Mouse (Mus musculus) embryo, embryonic 10 days (tissue): Measurements from ENCODE around the gene Ap3b1.
A peak's percentile ranks its signal among the peaks of the same experiment; 100 is the strongest.

ENCODE experiments used
- DNase-seq: peaks from one replicate; pipeline ENCODE4 v3.0.0-alpha.2; 2015; ENCODE audit warnings: low spot score

Ap3b1 gene

DNA sequence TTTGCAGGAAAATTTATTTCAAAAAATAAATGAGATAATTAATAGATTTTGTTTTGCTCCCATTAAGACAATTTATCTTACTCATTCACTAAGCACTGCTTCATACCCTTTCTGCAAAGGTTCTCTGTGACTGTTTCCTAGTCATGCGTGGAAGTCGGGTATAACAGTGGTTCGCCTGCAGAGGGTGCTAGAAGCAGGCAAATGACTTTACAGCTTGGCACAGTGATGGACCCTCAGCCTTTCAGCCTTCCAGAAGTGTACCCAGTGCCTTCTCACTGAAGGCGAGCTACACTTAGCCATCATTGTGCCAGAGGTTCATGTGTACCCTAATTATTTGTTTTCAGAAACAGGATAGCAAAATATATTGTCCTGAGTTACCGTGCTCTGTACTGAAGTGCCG, 92.5 kb downstream of the Ap3b1 start:
- peak; percentile 72 for DNase-seq

DNA sequence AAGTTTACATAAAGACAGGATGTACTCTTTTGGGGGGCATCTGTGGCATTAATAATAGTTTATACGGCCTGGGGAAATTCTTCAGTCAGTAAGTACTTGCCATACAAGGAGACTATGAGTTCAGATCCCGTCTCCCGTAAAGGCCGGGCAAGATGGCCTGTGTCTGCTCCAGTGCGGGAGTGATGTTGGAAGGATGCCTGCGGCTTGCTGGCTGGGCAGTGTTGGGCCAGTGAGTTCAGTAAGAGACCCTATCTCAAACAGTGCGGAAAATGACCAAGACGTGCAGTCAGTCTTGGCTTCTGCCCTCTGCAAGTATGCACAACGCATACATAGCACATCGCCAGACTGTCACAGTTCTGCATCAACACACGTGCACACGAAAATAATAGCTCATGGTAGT, 95.4 kb downstream of the Ap3b1 start:
- no peak for DNase-seq

DNA sequence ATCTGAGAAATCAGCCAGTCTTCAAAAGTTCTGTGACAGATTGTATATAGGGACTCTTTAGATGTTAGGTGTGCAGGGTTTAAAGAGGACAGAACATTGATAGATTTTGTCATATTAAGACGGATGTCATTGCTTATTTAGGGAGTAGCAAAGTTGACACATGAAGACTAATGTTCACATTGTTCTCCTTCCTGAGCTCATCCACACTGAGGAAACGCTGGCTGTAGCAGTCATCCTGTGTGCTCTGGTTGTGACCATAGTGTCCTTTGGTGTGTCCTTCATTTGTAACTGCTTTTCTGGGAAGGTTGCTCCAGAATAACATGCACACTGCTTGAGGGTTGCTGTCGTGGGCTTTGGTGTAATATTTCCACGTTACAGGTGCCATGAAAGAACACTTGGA, 100.4 kb downstream of the Ap3b1 start:
- DNase-seq, result no peak

DNA sequence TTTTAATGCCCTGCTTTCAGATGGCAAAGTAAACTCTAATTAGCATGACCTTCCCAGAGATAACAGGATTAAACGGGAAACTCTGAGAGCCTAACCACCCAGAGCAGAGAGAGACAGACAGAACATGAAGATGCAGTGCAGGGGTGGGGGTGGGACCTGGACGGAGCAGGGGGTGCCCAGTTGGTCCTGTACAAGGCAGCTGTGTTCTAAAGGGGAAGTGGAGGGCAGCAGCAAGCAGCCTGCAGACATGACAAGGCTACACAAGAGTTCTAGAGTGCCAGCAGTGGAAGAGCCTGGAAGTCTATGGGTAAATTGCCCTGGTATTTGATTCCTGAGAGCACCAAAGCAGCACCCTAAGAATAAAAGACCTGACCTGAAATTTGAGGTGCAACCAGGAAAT, 105.5 kb downstream of the Ap3b1 start:
- no peak for DNase-seq

DNA sequence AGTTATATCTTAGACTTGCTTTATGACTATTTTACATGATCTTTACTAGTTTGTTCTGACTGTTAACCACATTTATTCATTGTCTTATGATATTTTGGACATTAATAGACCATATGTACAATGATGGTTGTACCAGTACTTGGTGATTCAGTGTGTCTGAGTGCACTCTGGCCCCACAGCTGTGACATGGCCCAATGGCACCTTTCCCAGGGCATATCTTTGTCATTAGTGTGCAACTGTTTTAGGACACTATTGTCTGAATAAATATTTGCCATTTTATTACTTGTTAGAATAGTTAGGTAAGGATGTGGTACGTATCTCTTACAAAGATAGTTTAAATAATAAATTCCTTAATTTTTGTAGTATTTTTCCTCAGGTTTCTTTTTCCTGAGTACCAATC, 109.8 kb downstream of the Ap3b1 start:
- no peak for DNase-seq

DNA sequence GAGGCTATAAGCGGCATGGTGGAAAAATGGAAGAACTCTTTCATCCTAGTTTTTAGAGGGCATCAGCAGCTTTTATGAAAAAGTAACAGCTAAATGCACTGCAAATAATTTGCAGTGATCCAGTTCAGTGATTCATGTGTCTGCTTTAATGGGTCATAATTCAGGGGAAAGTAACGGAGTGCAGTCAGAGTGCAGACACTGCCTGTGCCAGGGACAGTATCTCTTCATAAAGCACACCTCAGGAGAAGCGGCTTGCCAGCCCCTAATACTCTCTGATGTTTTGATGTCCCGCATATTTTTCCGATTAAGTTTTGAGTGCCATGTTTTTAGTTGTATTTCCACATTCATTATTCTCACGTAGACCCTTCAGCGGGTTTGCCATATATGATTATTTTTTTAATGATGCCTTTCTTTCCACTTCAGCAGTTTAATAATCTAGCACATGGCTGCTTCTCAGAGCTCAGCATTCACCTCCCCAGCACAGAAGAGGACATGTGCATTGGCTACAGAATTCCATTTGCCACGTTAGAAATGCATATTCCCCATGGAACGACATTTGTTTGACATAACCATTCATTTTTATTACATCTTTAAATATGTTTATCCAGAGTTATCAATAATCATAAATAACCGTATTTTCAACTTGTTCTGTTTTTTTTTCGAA, 112.4 kb downstream of the Ap3b1 start:
- DNase-seq, result no peak

DNA sequence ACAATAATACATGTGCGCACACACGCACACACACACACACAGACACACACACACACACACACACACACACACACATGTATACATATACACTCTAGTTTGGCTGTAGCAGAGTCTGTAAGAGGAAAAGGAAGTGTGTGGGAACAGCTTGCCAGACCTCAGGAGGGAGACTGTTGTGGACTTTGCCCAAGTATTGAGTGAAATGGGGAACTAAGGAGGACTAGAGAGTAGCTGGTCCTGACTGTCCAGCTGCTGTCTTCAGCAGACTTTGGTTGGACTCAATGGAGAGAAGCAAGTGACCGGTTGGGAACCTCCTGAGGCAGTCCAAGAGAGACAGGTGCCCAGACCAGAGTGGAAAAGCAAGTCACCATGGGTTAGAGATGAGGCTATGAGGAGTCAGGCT, 117.4 kb downstream of the Ap3b1 start:
- DNase-seq, result no peak

DNA sequence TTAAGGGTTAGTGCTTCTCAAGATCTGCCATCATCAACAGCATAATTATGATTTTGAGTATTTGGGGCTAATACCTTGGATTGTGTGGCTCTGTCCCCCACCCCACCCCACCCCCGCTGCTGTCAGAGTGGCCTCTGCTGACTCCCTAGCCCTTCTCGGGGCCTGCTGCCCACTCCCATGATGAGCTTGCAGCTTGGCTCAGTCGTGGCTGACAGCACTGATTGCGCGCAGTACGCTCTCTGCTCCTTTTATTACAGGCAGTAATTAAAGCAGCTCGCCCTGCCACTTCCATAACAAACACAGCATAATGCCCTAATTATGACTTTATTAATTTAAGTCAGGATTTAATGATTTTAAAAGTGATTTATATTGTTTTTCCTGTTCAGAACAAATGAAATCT, 121.5 kb downstream of the Ap3b1 start:
- no peak for DNase-seq

DNA sequence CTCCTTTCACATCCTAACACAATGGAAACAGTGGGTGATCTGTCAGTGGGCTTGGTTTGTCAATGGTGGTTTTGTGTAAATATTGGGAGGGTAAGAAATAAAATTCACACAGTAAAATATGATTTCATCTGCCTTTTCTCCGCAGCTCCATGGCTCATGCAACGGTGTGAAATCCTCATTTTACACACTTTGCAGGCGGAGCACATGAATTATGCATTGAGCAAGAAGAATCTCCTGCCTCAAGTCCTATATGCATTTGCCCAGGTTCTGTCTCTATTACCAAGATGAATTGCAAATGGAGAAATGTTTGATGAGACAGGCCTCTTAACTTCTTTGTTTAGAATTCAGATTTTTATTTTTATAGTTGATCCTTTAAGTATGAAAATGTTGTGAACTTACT, 131.9 kb downstream of the Ap3b1 start:
- no peak for DNase-seq

DNA sequence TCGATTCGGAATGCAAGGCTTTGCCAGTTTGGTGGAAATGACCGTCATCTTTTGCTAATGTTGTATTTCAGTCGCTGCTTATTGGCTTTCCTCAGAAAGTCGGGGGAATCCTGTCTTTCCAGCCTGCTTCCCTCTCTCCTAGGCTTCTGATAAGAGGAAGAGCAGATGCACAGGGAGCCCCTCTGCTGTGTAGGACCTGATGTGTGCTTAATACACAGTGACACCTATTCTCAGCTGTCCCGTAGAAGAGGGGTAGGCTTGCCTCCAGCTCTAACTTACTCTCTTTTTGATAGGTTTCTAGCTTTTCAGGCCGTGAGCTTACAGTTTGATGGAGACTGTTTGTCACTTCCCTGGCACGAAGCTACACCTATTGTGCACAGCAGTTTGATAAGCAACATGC, 132.4 kb downstream of the Ap3b1 start:
- DNase-seq, result no peak

DNA sequence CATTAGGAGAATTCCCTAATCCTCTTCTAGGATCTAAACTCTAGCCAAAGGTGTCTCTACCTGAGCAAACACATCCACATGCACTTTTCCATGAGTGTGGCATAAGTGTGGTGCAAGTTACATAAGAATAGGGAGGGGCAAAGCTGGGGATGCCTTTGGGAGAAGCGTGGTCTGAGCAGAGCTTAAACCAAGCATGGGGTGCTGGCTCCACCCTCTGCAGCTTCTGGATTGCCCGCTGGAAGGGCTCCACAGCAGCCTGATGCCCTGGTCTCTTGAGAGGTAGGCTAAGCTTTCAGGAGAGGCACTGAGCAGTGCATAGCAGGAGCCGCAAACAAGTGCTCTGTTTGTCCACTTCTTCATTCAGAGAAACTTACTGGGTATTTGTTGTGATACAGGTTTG, 138.8 kb downstream of the Ap3b1 start:
- no peak for DNase-seq

DNA sequence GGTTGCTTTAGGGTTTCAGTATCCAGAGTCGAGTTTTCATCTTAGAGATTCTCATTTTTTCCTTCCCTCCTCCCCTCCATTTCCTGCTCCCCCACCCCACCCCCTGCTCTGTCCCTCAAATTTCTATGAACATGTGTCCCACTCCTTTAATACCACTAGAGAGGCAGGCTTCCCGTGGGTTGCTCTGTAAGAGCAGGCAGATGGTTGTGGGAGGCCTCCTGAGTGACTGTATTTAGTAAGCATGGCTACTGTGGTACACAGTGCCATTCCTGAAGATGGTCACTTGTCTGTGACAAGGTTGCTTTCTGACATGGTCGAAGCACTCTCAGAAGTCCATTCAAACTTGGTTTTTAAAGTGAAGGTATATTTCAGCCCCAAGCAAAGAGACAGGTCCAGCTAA, 147.7 kb downstream of the Ap3b1 start:
- no peak for DNase-seq

DNA sequence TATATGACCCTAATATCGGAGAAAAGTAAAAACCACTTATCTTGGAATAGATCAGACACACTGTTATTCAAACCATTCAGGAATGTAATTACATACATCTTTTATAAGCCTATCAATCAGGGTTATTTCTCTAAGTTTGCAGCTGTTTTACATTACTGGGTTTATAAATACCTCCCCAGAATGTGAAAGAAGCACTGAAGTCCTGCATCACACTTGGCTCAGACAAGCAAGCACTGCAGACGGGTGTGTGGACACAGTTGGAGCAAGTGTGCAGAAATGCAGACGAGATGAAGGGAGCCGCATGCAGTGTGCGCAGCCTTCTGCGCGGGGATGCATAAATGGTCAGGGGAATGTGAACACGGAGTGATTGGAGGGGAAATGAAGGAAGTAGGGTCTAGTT, 149.6 kb downstream of the Ap3b1 start:
- DNase-seq, result no peak

DNA sequence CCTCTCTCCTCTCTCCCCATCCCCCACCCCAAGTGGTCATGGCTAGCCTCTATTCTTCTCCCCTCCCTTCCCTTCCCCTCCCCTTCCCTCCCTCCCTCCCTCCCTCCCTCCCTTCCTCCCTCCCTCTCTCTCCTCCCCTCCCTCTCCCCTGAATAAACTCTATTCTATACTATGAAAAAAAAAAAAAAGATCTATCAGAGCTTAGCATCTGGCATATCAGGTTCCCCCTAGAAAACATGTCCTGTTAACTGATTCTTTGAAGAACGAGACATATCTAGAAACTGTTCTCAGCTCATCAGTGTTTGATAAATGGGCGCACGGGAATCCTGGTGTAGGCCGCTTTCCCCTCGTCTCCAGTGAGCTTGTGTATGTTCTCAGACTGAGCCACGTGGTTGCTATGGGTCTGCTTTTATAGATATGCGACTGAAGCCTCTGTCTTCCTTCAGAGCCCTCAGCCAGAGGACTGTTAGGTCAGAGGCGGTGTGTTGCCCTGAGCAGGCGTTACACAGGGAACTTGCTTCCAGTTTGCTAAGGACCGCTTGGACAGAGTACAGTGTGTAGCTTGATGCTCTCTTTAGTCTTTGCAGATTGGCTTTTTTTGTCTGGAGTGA, 154.5 kb downstream of the Ap3b1 start:
- no peak for DNase-seq

DNA sequence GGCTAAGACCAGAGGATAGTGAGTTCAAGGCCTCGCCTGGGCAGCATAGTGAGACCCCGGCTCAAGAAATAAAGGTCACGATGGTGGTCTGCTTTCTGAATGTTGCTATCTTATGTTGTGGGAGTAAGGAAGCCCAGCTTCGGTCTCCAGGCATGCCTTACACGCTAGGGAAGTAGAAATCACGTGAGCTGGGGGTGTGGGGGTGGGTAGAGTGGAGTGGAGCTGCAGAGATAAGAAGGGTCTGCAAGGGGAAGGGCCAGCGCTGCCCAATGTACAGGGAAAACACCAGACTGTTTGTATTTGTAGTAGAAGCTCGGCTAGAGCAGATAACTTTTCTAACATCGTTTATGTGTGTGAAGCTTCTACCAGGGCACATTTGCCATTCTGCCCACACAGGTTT, 155.1 kb downstream of the Ap3b1 start:
- DNase-seq, result no peak

DNA sequence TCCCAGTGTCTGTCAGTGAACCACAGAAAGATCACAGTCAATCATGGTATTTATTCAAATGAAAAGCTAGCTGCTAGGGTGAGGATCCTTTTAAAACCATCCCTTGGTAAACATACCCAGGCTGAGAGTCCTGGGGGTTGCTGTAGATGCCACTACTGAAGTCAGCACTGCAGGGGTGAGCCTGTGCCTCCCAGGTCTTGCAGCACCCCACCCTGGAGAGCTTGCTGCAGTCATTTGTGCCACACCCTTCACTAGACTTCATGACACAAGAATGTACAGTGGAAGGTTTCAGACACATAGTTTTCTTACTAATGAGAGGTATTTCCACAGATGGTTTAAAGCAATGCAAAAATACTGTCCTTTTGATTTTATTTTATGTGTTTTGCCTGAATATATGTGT, 156.2 kb downstream of the Ap3b1 start:
- no peak for DNase-seq

DNA sequence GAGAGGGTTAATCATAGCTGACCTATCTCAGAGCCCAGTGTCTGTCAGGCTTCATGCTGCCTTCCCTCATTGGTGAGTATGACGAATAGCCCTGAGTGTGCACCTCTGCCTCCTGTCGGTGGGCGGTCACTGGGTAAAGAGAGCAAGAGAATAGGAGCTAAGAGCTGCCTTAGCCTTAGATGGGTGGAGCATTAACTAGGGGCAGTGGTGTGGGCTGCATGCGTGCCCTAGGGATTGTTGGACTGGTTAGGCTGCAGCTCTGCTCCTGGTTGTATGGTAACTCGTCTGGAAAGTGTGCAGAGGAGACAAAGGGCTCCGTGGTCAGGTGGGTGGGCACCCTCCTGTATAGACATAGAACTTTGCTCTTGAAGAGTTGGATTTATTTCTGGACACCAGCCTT, 157.8 kb downstream of the Ap3b1 start:
- DNase-seq, result no peak

DNA sequence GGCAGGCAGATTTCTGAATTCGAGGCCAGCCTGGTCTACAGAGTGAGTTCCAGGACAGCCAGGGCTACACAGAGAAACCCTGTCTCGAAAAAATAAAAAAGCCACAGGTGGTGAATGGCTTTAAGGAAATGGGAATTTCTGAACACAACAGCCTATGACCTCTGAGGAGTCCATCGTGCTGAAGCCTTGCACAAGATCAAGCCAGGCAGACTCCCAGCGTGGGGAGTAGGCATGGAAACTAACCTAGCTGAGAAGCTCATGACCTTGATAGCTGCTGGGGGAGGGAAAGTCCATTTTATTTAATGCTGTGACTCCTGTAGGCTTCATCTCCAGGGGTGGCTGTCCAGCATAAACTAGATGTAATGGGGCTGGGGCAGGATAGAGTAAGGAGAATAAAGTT, 159.4 kb downstream of the Ap3b1 start:
- no peak for DNase-seq

DNA sequence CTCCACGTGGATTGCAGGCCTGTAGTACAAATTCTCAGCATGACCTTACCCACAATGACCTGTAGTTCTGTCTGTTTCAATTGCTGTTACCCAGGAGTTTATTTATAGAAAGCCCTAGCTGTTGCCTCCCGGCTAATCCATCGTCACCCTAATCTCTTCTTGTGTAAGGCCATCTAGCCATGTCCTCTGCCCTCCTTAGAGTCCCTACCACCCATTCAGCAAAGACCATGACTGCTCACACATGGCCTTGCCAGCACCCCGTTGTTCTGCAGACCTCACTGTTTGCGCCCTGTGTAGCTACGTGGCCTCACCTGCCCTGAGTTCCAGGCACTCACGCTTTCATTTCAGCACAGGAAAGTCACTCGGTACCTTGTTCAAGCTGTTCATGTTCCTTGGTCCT, 160.5 kb downstream of the Ap3b1 start:
- DNase-seq, result no peak

DNA sequence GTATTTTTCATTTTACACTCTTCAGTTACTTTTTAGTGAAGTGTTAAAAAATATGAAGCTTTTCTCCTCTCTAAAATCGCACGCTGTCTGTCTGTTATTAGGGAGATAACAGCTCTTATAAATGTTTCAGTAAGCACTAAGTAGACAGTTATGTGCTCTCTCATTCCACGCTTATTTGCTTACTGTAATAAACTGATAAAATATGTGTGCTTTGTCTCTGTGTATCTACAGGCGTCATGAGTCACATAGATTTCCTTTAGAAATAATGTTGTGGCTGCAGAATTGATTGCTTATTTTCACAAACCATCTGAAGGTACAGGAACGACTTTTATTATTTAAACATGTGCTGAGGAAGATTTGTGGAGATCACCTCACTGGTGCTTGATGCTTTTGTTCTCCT, 164.5 kb downstream of the Ap3b1 start:
- no peak for DNase-seq

DNA sequence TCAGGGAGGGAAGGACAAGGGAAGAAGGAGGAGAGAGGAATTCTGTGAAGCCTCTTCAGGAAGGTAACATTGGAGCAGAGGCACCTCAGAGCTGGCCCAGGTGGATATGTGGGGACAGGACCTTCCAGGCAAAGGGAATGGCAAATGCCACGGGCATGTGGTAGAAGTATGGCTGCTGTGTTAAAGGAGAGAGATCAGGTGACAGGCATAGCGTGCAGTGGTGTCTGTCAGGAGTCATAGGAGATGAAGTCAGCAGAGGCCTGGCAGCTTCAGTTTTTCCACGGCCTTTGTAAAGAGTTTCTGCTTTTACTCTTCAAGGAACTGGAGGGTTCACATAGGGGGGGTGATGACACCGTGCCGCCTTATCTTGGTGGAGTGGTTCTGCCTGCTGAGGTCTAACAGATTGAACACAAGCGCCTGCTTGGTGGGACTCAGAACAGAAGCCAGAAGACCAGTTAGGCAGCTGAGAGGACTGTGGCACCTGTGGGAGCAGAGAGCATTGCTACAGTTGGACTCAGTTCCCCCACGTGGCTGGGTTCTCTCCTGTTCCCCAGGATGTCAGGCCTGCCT, 166.0 kb downstream of the Ap3b1 start:
- DNase-seq, result no peak

DNA sequence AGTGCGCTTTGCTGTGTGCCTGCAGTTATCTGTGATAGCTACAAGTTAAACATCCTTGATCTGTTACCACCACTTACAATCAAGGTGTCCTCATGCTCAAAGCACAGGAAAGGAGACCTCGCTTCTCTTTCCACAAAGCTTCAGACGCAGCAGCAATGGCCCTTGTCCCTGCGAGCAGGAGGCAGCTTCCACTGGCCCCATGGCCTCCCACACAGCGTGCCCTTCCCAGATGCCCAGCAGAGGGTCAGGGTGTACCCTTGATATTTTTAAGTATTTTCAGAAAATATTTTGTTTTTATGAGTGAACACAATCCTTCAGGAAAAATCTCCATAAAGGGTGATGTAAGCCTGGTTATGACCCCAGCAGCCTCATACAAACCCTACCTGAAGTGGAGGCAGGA, 170.4 kb downstream of the Ap3b1 start:
- DNase-seq, result no peak

DNA sequence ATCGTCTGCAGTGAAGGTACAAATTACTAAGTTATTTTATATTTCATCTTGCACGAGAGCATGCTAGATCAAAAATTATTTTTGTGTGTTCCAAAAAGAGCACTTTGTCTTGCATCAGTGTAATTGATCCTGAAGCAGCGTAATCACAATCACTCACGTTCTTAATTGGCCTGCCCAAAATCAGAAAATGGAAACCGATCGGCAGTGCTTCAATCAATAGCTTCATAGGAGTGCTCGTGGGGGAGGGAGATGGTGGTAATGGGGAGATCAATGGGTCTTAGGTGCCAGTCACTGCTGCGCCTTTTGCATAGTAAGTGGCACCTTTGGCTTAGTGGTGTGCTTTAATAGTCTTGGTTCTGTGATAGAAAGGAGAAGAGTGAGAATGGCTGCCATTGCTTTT, 174.8 kb downstream of the Ap3b1 start:
- no peak for DNase-seq

DNA sequence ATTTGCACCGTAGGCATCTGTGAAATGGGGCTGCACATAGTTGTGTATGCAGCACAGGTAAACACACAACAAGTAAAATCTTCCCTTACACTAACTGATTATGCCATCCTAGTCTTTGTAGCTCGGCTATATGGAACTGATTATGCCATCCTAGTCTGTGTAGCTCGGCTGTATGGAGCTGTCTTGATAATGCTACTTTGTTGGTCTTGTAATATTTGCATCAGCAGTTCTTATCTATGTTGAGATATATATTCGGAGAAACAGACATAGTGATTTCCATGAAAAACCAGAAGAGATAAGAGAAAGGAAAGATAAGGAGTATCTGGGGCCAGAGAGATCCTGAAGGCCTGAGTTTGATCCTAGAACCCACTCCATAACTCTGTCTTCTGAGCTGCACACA, 178.6 kb downstream of the Ap3b1 start:
- DNase-seq, result no peak
